Mouse (Mus musculus): ENCODE data around the gene Gm5741. TPM values are rescaled to one million over a fixed set of nuclear protein-coding genes. Genes with fewer than 3 reads are reported as not detected.

The Gm5741 gene
- polyA plus RNA-seq, 1 experiment: not detected

DNA sequence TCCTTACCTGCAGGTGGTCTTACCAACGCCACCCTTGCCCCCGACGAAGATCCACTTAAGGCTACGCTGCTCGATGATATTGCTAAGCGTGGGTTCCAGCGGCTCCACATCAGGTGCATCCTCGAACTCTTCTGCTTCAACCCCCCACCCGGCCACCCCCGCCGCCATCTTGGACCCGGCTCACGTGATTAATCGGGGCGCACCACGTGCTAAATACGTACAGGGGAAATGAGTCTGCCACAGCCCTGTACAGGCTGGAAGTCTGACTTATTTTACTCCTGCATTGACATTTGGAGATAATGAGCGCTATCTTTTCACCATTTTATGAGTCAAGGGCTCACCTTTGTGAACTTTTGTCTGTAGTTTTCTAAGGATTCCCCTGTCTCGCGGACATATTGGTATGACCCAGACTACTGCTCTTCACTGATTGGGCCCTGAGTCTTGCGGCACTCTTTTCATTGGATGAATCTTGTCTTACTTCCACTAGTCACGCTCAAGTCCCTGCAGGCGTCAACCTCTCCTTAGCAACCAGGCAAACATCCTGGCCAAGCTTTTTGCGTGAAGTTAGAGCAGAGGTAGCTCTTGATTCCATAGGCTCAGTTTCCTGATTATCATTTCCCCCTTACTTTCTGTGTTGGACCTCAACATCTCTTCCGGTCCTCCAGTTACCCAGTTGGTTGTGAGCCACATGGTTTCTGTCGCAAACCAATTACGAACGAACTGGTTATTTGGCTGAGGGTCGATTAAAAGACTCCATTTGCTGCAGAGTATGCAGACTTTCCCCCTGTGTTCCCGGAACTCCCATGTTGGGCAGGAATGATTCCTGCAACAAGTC, 42.5 kb downstream of the Gm5741 start, which contains the start of gene Asna1:
Gene Asna1, minus strand, starts transcription at position 184 of the 835 bp plus-strand sequence.
- peak within 1 kb of the TSS; percentile 73 for H3K27ac ChIP-seq (ENCODE audit: insufficient read depth, low read length)
- TF ChIP-seq EP300 (IDR thresholded peaks at IDR 0.05; ENCODE audit: insufficient read depth, low read depth, low read length): no peak
- TF ChIP-seq CTCF (IDR thresholded peaks at IDR 0.05; ENCODE audit: low read depth, low read length): no peak
- TF ChIP-seq POLR2A (IDR thresholded peaks at IDR 0.05; ENCODE audit: insufficient read depth, low read length): no peak
- H3K36me3 ChIP-seq (ENCODE audit: control insufficient read depth, insufficient read depth, low read length, poor library complexity, severe bottlenecking): peaks cover 52% of the 10 kb centered on the region
- H3K9me3 ChIP-seq (replicated peaks; ENCODE audit: control insufficient read depth, insufficient read depth, low read length, poor library complexity, severe bottlenecking): no peaks in the 10 kb centered on the region
- peak within 1 kb of the TSS; percentile 99 for H3K9ac ChIP-seq (ENCODE audit: low read depth, poor library complexity, severe bottlenecking)
- H3K4me3 ChIP-seq (ENCODE audit: low read depth, low read length): peak within 1 kb of the TSS; percentile 99
- H3K27me3 ChIP-seq (ENCODE audit: control insufficient read depth, insufficient read depth, low read length, poor library complexity, severe bottlenecking): no peaks in the 10 kb centered on the region
- H3K4me1 ChIP-seq (ENCODE audit: control insufficient read depth, insufficient read depth, low read length): no peaks in the 10 kb centered on the region

- H3K4me3 ChIP-seq (ENCODE audit: low read depth, low read length): peak overlapping the region; percentile 99
- H3K9ac ChIP-seq (ENCODE audit: low read depth, poor library complexity, severe bottlenecking): peak overlapping the region; percentile 95; the same call in 1 of the 2 replicates
- H3K36me3 ChIP-seq (ENCODE audit: control insufficient read depth, insufficient read depth, low read length, poor library complexity, severe bottlenecking): peaks cover 52% of the 10 kb centered on the region
- no peaks in the 10 kb centered on the region for H3K27me3 ChIP-seq (ENCODE audit: control insufficient read depth, insufficient read depth, low read length, poor library complexity, severe bottlenecking)
- no peaks in the 10 kb centered on the region for H3K9me3 ChIP-seq (replicated peaks; ENCODE audit: control insufficient read depth, insufficient read depth, low read length, poor library complexity, severe bottlenecking)
- no peaks in the 10 kb centered on the region for H3K4me1 ChIP-seq (ENCODE audit: control insufficient read depth, insufficient read depth, low read length)
- H3K27ac ChIP-seq (ENCODE audit: insufficient read depth, low read length): no peak overlapping the region
- no peak for TF ChIP-seq POLR2A (IDR thresholded peaks at IDR 0.05; ENCODE audit: insufficient read depth, low read length)
- no peak for TF ChIP-seq EP300 (IDR thresholded peaks at IDR 0.05; ENCODE audit: insufficient read depth, low read depth, low read length)
- no peak for TF ChIP-seq CTCF (IDR thresholded peaks at IDR 0.05; ENCODE audit: low read depth, low read length)
Measured at GRCm38 (mm10) chr8:85023846-85024245, 43.9 kb downstream of the Gm5741 start.

DNA sequence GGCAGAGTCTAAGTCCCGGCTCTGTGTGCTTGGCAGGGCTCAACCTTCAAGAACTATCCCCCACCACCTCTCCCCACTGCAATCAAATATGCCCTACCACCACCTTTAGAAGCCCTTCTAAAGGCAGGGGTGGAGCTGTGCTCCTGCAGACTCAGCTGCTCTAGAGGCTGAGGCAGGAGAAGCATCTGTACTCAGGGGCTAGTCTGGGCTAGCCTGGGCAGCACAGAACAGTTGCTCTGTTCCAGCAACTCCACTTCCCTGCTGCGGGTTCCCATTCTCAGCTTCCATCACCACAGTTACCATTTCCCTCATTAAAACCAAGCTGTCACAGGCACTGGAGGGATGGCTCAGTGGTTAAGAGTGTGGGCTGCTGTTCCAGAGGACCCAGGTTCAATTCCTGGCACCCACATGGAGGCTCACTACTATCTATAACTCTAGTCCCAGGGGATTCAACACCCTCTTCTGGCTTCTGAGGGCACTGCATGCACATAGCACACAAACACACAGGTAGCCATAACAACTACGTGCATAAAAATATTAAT, 46.2 kb downstream of the Gm5741 start:
- Histone ChIP-seq H3K27me3 (ENCODE audit: control insufficient read depth, insufficient read depth, low read length, poor library complexity, severe bottlenecking) (no peaks in the 10 kb centered on the region), H3K4me3 (ENCODE audit: low read depth, low read length) (no peak overlapping the region), H3K4me1 (ENCODE audit: control insufficient read depth, insufficient read depth, low read length) (no peaks in the 10 kb centered on the region), H3K36me3 (ENCODE audit: control insufficient read depth, insufficient read depth, low read length, poor library complexity, severe bottlenecking) (peaks cover 61% of the 10 kb centered on the region), H3K9ac (ENCODE audit: low read depth, poor library complexity, severe bottlenecking) (peak overlapping the region; percentile 61), H3K27ac (ENCODE audit: insufficient read depth, low read length) (peak overlapping the region; percentile 85), H3K9me3 (replicated peaks; ENCODE audit: control insufficient read depth, insufficient read depth, low read length, poor library complexity, severe bottlenecking) (no peaks in the 10 kb centered on the region)
- TF ChIP-seq CTCF (IDR thresholded peaks at IDR 0.05; ENCODE audit: low read depth, low read length): no peak
- no peak for TF ChIP-seq POLR2A (IDR thresholded peaks at IDR 0.05; ENCODE audit: insufficient read depth, low read length)
- TF ChIP-seq EP300 (IDR thresholded peaks at IDR 0.05; ENCODE audit: insufficient read depth, low read depth, low read length): peak; percentile 94

Other genes starting within 250 kb of the Gm5741 start
- 2.5 and 3.1 TPM in 2 replicates for gene Dand5, start 245.2 kb downstream of the Gm5741 start, polyA plus RNA-seq (2011; ENCODE audit: insufficient read depth, insufficient read length, low read depth, missing spikeins)
- gene Gadd45gip1, start 236.5 kb downstream of the Gm5741 start, polyA plus RNA-seq (2011; ENCODE audit: insufficient read depth, insufficient read length, low read depth, missing spikeins): 19.5 and 20.5 TPM in 2 replicates
- gene Rad23a, start 227.3 kb downstream of the Gm5741 start, polyA plus RNA-seq (2011; ENCODE audit: insufficient read depth, insufficient read length, low read depth, missing spikeins): 68.0 and 76.1 TPM in 2 replicates
- gene Calr, start 221.0 kb downstream of the Gm5741 start, polyA plus RNA-seq (2011; ENCODE audit: insufficient read depth, insufficient read length, low read depth, missing spikeins): 507 and 546 TPM in 2 replicates
- gene Farsa, start 211.0 kb downstream of the Gm5741 start, polyA plus RNA-seq (2011; ENCODE audit: insufficient read depth, insufficient read length, low read depth, missing spikeins): 50.8 and 52.6 TPM in 2 replicates
- 93.8 and 97.1 TPM in 2 replicates for gene Syce2, start 195.9 kb downstream of the Gm5741 start, polyA plus RNA-seq (2011; ENCODE audit: insufficient read depth, insufficient read length, low read depth, missing spikeins)
- gene Gcdh, start 174.1 kb downstream of the Gm5741 start, polyA plus RNA-seq (2011; ENCODE audit: insufficient read depth, insufficient read length, low read depth, missing spikeins): 72.5 and 78.5 TPM in 2 replicates
- gene Klf1, start 166.1 kb downstream of the Gm5741 start, polyA plus RNA-seq (2011; ENCODE audit: insufficient read depth, insufficient read length, low read depth, missing spikeins): not detected in 2 replicates
- 27.5 and 30.9 TPM in 2 replicates for gene Dnase2a, start 159.4 kb downstream of the Gm5741 start, polyA plus RNA-seq (2011; ENCODE audit: insufficient read depth, insufficient read length, low read depth, missing spikeins)
- gene Mast1, start 130.6 kb downstream of the Gm5741 start, polyA plus RNA-seq (2011; ENCODE audit: insufficient read depth, insufficient read length, low read depth, missing spikeins): 0.73 and 1.5 TPM in 2 replicates
- 0.38 TPM in 1 of 2 replicates, not detected in the other for gene Rtbdn, start 121.0 kb downstream of the Gm5741 start, polyA plus RNA-seq (2011; ENCODE audit: insufficient read depth, insufficient read length, low read depth, missing spikeins)
- 4.9 TPM in 1 of 2 replicates, not detected in the other for gene Gm49661, start 98.5 kb downstream of the Gm5741 start, polyA plus RNA-seq (2011; ENCODE audit: insufficient read depth, insufficient read length, low read depth, missing spikeins)
- gene Prdx2, start 98.4 kb downstream of the Gm5741 start, polyA plus RNA-seq (2011; ENCODE audit: insufficient read depth, insufficient read length, low read depth, missing spikeins): 226 and 237 TPM in 2 replicates
- 79.2 and 88.1 TPM in 2 replicates for gene Rnaseh2a, start 98.2 kb downstream of the Gm5741 start, polyA plus RNA-seq (2011; ENCODE audit: insufficient read depth, insufficient read length, low read depth, missing spikeins)
- 19.0 and 20.4 TPM in 2 replicates for gene Junb, start 89.3 kb downstream of the Gm5741 start, polyA plus RNA-seq (2011; ENCODE audit: insufficient read depth, insufficient read length, low read depth, missing spikeins)
- 41.5 and 41.8 TPM in 2 replicates for gene Hook2, start 77.4 kb downstream of the Gm5741 start, polyA plus RNA-seq (2011; ENCODE audit: insufficient read depth, insufficient read length, low read depth, missing spikeins)
- gene Best2, start 53.5 kb downstream of the Gm5741 start, polyA plus RNA-seq (2011; ENCODE audit: insufficient read depth, insufficient read length, low read depth, missing spikeins): 0.70 and 1.2 TPM in 2 replicates
- 170 and 171 TPM in 2 replicates for gene Asna1, start 42.7 kb downstream of the Gm5741 start, polyA plus RNA-seq (2011; ENCODE audit: insufficient read depth, insufficient read length, low read depth, missing spikeins)
- gene Trir, start 41.2 kb downstream of the Gm5741 start, polyA plus RNA-seq (2011; ENCODE audit: insufficient read depth, insufficient read length, low read depth, missing spikeins): 82.4 and 96.1 TPM in 2 replicates
- 193 and 195 TPM in 2 replicates for gene Tnpo2, start 31.1 kb downstream of the Gm5741 start, polyA plus RNA-seq (2011; ENCODE audit: insufficient read depth, insufficient read length, low read depth, missing spikeins)
- 25.1 and 26.3 TPM in 2 replicates for gene Fbxw9, start 7.9 kb downstream of the Gm5741 start, polyA plus RNA-seq (2011; ENCODE audit: insufficient read depth, insufficient read length, low read depth, missing spikeins)
- gene Dhps, start 3.8 kb upstream of the Gm5741 start, polyA plus RNA-seq (2011; ENCODE audit: insufficient read depth, insufficient read length, low read depth, missing spikeins): 43.3 and 47.0 TPM in 2 replicates
- gene Wdr83os, start 12.8 kb upstream of the Gm5741 start, polyA plus RNA-seq (2011; ENCODE audit: insufficient read depth, insufficient read length, low read depth, missing spikeins): 82.5 and 105 TPM in 2 replicates
- gene Wdr83, start 13.3 kb upstream of the Gm5741 start, polyA plus RNA-seq (2011; ENCODE audit: insufficient read depth, insufficient read length, low read depth, missing spikeins): 16.5 and 16.8 TPM in 2 replicates
- 36.0 and 42.2 TPM in 2 replicates for gene Man2b1, start 15.3 kb upstream of the Gm5741 start, polyA plus RNA-seq (2011; ENCODE audit: insufficient read depth, insufficient read length, low read depth, missing spikeins)
- 2.0 and 2.2 TPM in 2 replicates for gene Zfp791, start 55.1 kb upstream of the Gm5741 start, polyA plus RNA-seq (2011; ENCODE audit: insufficient read depth, insufficient read length, low read depth, missing spikeins)
- 1.3 and 1.5 TPM in 2 replicates for gene Cks1brt, start 83.9 kb upstream of the Gm5741 start, polyA plus RNA-seq (2011; ENCODE audit: insufficient read depth, insufficient read length, low read depth, missing spikeins)
- not detected in 2 replicates for gene Olfr371, start 158.0 kb upstream of the Gm5741 start, polyA plus RNA-seq (2011; ENCODE audit: insufficient read depth, insufficient read length, low read depth, missing spikeins)
- 123 and 125 TPM in 2 replicates for gene Orc6, start 231.7 kb upstream of the Gm5741 start, polyA plus RNA-seq (2011; ENCODE audit: insufficient read depth, insufficient read length, low read depth, missing spikeins)
- 132 and 146 TPM in 2 replicates for gene Vps35, start 231.8 kb upstream of the Gm5741 start, polyA plus RNA-seq (2011; ENCODE audit: insufficient read depth, insufficient read length, low read depth, missing spikeins)